Mouse (Mus musculus) T-helper 2 cell (primary cell): ENCODE measurements around the gene Drap1.

ENCODE experiments used
- in situ Hi-C: fragments of 300-600 bp; cut with MboI, MseI; formaldehyde crosslinking; loops from one replicate; pipeline ENCODE4 v1.15.1; 2025; ENCODE audit warnings: high pct_unique_total_duplicates

Drap1 gene

DNA sequence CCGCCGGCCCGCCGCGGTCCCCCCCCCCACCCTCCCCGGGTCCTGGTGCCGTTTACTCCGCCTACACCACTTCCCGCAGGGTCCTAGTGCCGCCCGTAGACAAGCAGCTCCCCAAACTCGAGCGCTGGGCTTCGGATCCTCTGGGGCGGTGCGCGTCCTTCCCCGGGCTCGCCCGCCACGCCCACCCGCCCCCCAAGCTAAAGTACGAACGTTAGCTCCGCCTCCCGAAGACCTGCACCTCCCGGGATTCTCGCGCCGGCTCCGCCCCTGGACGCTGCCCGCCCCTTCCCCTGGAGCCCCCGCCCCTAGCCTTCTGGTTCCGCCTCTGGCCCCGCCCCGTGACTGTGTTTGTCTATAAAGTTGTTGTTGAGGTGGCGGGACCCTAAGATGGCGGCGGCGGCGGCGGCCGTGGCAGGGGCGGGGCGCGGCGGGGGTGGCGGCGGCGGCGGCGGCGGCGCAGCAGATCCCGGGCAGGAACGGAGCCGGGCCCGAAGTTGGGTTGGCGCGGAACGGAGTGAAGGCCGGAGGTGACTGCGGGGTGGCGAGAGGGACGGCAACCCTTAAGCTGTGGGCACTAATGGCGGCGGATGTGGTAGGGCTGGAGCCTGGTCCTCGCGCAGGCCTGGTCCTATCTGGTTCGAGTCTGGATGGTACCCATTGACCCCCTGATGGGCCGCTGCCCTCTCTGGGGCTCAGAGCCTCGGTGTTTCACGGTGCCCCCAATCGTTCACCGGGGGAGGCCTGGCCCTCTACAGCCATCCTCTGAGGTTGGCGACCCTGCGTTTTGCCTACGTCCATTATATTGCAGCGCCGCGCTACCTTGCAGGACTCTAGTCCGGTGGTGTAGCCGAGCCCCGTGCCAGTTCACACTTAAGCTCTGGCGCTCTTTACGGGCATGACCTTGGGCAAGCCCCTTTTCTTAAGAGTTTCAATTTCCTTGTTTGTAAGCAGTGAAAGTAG lies at the start of gene Drap1, which contains the start of gene AI837181:
TSS of gene Drap1 (minus strand) at position 198 of the 960 bp plus-strand sequence.
TSS of gene AI837181 (plus strand) at position 363 of the 960 bp plus-strand sequence.
- in situ Hi-C loops: no loop called here

DNA sequence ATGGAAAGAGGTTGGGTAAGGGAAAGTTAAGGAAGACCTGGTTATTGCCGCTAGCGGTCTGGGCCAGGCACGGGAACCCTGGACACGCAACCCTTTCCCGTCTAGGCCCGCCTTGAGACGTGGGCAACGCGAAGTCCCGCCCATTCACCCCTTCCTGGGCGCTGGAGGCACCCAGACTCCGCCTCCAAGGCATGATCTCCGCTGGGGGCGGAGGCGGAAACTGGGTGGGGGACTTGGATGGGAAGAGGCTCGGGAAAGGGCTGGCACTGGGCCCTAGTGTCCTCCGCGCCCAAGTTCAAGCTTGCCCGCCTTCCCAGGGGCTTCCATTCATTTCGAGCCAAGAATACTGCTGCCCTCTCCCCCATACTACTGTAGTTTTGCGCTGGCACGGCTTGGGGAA lies 48.9 kb upstream of the Drap1 start, which contains the start of gene Efemp2:
TSS of gene Efemp2 (plus strand) at position 235 of the 400 bp plus-strand sequence.
- in situ Hi-C loops: no loop called here

DNA sequence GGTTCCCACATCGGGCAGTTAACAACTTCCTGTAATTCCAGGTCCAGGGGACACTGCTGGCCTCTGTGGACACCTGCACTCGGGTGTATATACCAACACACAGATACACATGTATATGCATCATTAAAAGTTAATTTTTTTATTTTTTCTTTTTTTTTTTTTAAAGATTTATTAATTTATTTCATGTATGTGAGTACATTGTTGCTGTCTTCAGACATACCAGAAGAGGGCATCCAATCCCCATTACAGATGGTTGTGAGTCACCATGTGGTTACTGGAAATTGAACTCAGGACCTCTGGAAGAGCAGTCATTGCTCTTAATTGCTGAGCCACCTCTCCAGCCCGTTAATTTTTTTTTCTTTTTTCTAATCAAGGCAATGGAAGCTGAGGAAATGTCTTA lies 48.1 kb upstream of the Drap1 start:
- in situ Hi-C loops: no loop called here

DNA sequence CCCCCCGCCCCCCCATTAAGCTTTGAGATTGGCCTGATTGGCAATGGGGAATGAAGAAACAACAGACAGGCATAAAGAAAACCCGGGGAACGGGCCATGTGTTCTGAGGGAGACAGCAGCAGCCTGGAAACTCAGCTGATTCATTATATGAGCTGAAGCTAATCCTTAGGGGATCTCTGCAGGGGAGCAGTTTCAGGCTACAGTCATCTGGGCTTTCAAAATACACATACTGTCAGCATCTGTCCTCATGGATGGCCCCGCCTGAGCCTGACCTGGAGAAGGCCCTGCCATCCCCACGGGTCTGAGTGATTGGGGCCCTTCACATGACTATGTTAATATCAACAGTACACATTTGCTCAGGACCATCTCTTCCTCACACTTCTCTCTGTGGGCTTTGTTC lies 47.1 kb upstream of the Drap1 start:
- in situ Hi-C loops: no loop called here

DNA sequence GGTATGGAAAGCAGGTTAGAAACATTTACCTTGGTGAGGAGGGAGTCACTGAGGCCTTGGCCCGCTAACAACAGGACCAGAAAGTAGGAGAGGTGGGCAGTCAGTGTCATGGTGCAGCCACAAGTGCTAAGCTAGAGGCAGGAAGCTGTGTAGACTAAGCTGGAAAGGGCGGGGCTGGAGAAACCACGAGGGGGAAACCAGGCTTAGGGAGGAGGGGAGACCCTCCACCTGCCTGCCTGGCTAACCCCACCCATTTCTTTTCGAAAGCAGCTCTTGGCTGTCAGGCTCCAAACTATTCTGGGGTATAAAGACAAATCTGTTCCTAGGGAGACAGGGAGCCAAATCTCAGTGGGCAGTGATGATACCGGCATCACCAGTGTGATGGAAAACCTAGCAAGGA lies 43.6 kb upstream of the Drap1 start, which contains the start of gene Ctsw:
TSS of gene Ctsw (minus strand) at position 134 of the 400 bp plus-strand sequence.
- in situ Hi-C loops: no loop called here

DNA sequence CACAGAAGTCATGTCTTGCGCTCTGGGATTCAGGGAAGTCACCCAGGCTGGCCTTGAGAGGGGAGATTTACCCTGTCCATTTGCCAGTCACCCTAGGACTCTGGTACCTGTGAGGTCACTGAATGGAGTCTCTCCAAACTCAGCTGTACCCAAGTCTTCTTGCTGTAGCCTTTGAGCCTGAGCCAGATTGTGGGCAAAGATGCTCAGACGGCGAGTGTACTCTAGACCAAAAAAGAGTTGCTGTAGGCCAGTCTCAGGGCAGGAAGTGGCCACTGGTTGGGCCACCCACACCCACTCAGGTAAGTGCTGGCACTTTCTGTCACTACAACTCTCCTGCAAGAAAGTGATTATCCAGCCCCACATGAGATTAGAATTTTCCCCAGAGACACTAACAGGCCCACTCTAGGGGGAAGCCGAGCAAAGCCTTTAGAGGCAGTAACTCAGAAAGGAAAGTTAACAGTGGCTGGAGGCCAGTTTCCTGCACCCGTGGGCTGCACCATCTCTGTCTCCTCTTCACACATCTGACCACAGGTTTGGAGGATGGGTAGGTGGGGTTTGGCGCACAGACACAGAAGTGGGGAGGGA lies 42.2 kb upstream of the Drap1 start:
- in situ Hi-C loops: no loop called here

DNA sequence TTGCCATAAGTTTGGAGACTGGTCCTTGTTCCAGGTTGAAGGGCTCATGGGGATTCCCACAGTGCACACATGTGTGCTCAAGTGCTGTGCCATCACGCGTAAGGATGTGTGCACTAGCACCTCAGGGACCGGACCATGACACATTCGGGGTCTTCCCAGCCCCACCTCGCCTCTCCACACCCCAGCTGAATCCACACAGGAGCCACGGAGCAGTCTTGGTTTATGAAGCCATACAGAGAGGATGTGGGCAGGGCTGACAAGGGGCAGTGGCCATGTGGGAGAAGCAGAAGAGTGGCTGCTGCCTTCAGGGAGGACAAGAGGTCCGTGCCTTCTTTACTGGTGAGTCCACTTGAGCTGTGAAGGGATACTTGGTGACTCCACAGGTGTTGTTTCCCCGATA lies 40.3 kb upstream of the Drap1 start:
- in situ Hi-C loops: no loop called here

DNA sequence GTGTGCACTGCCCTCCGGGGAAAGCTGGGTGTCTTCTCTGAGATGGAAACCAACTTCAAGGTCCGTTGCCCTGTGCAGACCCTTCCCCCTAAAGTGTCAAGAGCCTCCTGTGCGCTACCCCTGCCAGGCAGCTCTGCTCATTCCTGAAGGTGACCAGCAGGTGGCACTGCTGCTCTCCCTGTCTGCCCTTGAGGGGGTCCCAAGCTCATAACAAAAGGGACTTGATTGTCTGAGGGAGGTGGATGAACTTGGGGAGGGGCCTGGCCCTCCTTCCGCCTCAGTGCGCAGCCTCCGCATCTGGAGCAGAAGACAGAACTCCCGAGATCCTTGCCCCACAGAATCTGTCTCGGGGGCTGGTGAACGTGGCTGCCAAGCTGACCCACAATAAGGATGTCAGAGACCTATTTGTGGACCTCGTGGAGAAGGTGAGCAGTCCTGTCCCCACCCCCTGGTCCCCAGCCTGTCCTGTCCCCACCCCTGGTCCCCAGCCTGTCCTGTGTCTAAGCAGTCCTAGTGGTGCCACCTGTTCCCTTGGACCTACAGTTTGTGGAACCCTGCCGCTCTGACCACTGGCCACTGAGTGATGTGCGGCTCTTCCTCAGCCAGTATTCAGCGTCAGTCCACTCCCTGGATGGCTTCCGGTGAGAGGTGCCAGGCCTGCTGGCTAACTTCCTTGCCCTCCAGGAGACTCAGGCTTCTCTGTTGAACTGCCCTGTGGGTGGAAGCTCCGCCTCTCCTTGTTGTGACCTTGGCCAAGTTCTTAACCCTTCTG lies 39.2 kb upstream of the Drap1 start:
- in situ Hi-C loops: no loop called here

DNA sequence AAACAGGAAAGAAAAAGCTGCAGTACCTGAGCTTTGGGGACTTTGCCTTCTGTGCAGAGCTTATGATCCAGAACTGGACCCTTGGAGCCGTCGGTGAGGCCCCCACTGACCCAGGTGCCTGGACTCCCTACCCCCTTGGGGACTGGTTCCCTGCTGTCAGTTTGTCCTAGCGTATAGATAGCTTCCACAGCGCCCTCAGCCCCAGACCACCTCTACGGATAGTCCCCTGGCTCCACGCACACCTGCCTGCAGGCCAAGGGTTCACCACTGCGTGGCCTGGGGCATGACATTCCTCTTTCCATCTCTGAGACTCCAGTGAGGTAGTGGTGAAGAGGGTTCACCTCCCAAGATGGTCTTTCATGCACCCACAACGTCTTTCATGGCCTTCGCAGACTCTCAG lies 38.4 kb upstream of the Drap1 start:
- in situ Hi-C loops: no loop called here

DNA sequence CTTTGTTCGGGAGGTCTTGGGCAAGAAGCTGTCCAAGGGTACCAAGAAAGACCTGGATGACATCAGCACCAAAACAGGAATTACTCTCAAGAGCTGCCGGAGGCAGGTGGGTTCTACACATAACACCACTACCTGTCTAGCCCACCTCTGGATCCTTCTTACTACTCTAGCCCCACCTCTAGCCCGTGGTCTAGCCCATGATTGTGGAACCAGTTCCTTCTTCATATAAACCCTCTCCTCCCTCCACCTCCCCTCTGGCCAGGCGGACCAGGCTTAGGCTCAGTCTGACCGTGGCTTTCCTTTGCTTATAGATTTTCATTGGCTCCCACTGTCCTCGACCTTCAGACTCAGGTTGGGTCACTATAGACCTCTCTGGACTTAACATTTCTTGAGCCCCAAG lies 36.6 kb upstream of the Drap1 start:
- in situ Hi-C loops: no loop called here

DNA sequence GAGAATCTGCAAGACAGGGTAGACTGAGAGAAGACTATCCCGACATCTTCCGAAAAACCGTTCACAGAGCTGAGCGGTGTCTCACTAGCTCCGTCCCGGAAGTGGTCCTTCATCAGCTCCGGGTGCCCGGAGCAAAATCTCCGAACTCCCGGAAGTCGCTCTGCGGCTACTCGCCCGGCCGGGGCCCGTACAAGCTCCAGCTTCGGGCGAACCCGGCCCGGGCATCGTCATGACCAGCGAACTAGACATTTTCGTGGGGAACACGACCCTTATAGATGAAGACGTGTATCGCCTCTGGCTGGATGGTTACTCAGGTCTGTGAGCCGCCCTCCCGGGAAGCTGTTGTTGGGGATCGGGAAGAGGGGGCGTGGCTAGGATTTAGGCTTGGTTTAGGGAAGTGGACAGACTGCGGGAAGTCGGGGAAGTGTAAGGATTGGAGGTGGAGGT lies 35.7 kb upstream of the Drap1 start, which contains the start of gene Fibp:
TSS of gene Fibp (plus strand) at position 151 of the 447 bp plus-strand sequence.
- in situ Hi-C loops: no loop called here

DNA sequence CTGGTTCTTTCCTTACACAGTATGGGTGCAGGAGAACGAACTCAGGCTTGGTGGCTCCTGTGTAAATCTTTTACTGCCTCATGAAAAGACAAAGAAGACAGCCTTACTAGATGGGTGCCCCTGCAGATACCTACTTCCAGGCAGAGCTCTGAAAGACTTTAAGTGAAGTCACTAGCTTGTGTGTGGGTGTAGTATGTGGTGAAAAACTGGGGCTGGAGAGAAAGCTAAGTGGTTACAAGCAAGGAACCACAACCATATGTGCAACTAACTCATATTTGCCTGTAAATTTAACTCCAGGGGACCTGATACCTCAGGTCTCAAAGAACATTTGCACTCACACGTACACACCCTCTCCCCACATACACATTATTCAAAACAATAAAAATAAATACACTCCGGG lies 35.1 kb upstream of the Drap1 start:
- in situ Hi-C loops: no loop called here

DNA sequence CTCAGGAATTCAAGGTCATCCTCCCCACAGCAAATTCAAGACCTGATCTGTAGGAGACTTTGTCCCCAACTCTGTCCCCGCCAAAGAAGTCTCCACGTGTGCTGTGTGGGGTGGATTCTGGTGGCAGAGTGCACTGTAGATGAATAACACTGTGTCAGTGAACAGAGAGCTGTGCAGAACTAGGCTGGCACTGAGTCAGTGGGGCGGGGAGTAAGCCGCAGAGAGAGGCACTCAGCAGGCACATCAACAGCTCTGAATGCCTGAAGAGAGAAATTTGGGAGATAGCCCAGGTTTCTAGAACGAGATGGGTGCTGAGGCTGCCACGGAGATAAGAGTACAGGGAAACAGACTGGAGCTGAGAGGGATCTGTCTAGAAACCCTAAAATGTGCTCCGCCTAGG lies 34.2 kb upstream of the Drap1 start:
- in situ Hi-C loops: no loop called here

DNA sequence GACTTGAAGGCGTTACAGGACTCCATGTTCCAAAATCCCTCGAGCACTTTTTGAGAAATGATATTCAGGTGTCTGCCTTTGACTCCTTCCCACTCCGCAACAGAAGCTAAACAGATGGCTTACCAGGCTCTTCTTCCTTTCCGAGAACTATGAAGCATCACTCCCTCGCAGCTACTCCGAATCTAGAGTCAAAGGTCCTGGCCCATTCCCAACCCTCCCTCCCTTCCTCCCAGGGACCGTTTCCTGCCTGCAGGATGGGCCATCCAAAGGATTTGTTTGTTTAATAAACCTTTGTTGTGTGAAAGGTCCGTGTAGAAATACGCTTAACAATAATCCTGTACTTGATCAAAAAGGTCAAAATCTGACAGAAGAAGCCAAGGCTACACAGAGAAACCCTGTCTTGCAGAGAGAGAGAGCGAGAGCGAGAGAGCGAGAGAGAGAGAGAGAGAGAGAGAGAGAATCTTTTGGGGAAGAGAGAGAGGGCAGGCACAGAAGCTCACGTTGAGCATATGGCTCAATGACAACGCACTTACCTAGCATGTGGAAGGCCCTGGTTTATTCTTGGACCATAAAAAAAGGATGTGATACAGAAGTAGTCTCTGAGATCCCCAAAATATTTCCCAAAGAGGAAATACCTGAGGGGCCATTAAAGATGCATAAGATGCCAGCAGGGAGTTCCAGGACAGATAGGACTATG lies 33.1 kb upstream of the Drap1 start, which contains the start of gene Ccdc85b:
TSS of gene Ccdc85b (minus strand) at position 149 of the 697 bp plus-strand sequence.
- in situ Hi-C loops: no loop called here

DNA sequence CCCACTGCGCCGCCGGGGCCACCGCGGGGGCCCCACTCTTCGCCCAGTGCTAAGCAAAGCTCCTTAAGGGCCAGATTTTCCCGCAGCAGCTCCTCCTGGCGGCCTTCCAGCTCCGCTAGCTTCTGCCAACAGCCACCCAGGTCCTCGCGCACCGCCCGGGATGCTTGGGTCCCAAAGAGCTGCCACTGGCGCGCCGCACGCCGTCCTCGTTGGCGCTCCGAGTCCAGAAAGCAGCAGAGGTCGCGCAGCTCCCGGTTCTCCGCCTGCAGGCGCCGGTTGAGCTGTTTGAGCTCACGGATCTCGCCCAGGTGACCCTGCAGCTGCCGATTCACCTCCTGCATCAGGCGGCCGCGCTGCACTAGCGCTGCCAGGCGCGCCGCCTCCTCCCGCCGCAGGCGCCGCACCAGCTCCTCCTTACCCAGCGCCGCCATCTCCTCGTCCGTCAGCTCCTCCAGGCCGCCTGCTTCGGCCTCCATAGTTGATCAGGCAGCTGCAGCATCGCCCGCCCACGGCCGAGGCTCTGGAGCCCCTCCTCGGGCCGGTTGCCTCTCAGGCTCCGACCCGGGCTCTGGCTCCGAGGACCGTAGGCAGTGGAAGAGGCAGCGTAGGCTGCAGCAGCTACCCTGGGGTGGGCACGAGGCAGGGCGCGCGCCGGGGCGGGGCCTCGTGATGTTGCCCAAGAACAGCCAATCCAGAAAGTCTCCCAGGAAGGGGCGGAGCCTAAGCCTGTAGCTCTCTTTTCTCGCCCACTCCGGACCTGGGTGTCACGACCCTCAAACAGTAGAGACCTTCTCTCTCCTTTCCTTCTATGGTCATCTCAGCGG lies 32.4 kb upstream of the Drap1 start:
- in situ Hi-C loops: no loop called here

DNA sequence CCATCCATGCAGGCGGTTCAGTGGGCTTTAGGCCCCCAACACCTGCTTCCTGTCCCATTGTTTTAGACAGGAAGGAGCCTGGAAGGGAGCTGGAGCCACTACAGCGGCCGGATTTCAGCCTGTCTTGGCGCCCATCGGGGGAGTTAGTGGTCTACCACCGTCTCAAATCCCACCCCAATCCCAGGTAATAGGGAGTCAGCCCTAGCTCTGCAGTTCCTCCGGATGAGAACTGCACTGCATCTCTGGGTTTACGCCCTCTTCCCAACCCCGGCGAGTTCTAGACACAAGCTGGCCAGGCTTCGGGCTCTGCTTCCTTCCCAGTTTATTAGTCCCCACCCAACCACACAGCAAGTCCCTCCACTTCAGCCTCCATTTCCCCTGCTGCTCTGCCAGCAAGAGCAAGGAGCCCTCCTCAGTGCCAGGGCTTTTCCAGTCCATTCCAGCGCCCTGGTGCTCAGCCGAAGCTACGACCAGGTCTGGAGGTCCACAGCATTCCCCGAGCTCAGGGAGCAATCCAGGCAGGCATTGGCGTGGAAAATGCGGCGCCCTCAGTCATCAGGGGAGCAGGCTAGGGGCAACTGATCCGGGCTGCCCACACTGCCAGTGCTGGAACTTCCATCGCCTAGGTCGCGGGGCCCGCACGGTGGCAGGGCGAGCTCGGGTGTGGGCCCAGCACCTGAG lies 31.6 kb upstream of the Drap1 start:
- in situ Hi-C loops: no loop called here

DNA sequence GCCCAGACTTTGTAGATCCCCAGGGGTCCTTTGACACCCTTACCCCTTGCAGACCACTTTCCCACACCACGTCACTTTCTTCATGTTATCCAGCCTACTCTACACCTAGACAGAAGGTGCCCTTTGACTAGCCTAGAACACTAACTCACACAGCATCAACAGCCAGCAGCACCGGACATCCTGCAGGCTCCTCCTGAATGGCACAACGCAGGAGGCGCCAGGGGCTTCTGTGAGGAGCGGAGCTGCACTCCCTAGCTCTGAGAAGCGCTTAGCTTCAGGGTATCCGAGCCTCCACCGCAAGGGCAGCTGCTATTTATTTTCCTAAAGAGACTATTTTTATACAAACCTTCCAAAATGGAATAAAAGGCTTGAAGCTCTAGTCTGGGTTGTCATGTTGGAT lies 30.8 kb upstream of the Drap1 start:
- in situ Hi-C loops: no loop called here

DNA sequence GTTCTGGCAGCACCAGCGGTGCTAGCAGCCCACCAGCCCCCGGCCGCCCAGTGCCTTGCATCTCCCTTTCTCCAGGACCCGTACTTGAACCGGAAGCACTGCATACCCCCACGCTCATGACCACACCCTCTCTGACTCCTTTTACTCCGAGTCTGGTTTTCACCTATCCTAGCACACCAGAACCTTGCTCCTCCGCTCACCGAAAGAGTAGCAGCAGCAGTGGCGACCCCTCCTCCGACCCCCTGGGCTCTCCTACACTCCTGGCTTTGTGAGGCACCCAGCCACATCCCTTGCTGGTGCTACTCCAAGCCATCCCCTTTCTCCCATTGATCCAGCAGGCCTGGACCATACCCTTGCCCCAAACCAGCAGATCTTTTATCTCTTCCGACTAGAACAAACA lies 30.3 kb upstream of the Drap1 start:
- in situ Hi-C loops: no loop called here

DNA sequence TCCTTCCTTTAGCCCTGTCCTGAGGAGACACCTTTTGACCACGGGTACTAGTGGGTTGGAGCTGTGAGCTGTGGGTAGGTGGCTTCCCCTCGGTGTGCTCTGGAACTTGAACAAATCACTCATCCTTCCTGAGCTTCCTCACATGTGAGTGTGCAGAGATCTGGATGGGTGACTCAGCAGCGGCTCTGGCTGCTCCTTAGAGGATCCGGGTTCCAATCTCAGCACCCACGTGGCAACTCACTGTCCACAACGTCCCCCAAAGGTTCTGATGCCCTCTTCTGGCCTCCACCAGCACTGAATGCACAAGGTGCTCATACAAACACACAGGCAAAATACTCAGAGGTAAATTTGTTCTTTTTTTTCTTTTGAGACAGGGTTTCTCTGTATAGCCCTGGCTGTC lies 27.0 kb upstream of the Drap1 start:
- in situ Hi-C loops: no loop called here

DNA sequence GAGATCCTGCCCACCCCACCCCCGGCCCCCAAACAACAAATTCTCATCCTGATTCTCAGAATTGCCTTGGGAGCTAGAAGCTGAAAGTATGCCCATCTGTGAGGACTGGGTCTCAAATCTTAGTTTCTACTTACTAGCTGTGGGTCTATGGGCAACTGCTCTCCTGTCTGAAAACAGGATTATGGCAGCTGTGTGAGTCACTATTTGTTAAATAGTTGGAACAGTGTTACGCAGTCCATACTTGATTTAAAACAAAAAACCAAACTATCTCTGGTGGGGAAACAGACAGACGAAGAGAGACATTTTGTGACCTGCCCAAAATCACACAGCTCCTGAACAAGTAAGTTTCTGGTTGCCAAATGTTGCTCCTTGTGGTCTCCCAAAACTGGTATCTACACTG lies 24.9 kb upstream of the Drap1 start:
- in situ Hi-C loops: no loop called here
